Mouse (Mus musculus) lung, adult 2 months (tissue): ENCODE measurements at regions not wholly inside any gene's neighbourhood (a gene's known extent, or its start where the extent isn't known, plus 50 kb on each side); places are given as distances from the start of the nearest gene placed in this dataset.

Source experiments
- CTCF ChIP-seq: fragments of 200-500 bp; IDR thresholded peaks from 2 replicates; pipeline ENCODE4 v1.5.1; 2011; ENCODE audit warnings: mild to moderate bottlenecking, low read length, control low read depth; ENCODE audit not compliant: insufficient read depth
- POLR2A ChIP-seq: fragments of 200-500 bp; IDR thresholded peaks from 2 replicates; pipeline ENCODE4 v1.6.1; 2011; ENCODE audit warnings: low read depth, mild to moderate bottlenecking, control low read depth, low read length, borderline replicate concordance; ENCODE audit errors: extremely low read depth

GRCm38 (mm10) chr6:100032701-100033100 is 254.6 kb downstream of the Rybp start:
- TF ChIP-seq POLR2A (no peak), CTCF (no peak)
